Mouse (Mus musculus) layer of hippocampus, adult 2 months (tissue): ENCODE measurements around the gene Rps19bp1. TPM values are rescaled to one million over a fixed set of nuclear protein-coding genes. Genes with fewer than 3 reads are reported as not detected.

Experiments used
- DNase-seq, 2 experiments: peaks; one replicate each; pipeline ENCODE4 v3.0.0; 2022; ENCODE audit warnings: low spot score in 2 of 2
- H3K27ac ChIP-seq: fragments of 200-600 bp; 2 replicates; pipeline ENCODE4 v1.8.1; 2022
- H3K4me3 ChIP-seq: fragments of 200-600 bp; 2 replicates; pipeline ENCODE4 v1.8.1; 2022; ENCODE audit warnings: mild to moderate bottlenecking
- CTCF ChIP-seq: fragments of 200-600 bp; conservative IDR thresholded peaks from 2 replicates; pipeline ENCODE4 v1.8.1; 2022; ENCODE audit warnings: antibody characterized with exemption, mild to moderate bottlenecking, moderate library complexity
- long read RNA-seq, 2 experiments: library from polyadenylated mRNA; stranded (forward); transcript quantifications; one replicate each; pipeline ENCODE4 v2.0.0; 2021; ENCODE audit warnings: borderline mapping rate in 2 of 2
- total RNA-seq, 2 experiments: library from RNA; stranded (reverse); gene quantifications; 2 replicates each; pipeline ENCODE4 v1.2.3; 2021

The Rps19bp1 gene
- total RNA-seq: 10 to 100 TPM; 32.5 to 37.0 TPM
- long read RNA-seq, experiment 1, transcript Rps19bp1-201 (4 exons, 838 nt): major isoform, 29 of 35 reads
- long read RNA-seq, experiment 1, partial matches to known transcripts: 3 of 35 reads
- long read RNA-seq, experiment 1, other reads (novel, unspliced or antisense): 1 of 35 reads
- long read RNA-seq, experiment 2, transcript Rps19bp1-201 (4 exons, 838 nt): major isoform, 27 of 28 reads
- long read RNA-seq, experiment 2, partial matches to known transcripts: 1 of 28 reads
- long read RNA-seq, experiment 2, other reads (novel, unspliced or antisense): 0 of 28 reads

- DNase-seq: peak; percentile 87 to 90
- H3K27ac ChIP-seq: peak within 1 kb of the TSS; percentile 88
- H3K4me3 ChIP-seq: peak within 1 kb of the TSS; percentile 92
- TF ChIP-seq CTCF: no peak
Observed at GRCm38 (mm10) chr15:80263610-80264575, at the start of gene Rps19bp1. Rps19bp1 (minus strand) TSS chr15:80264315.

- H3K4me3 ChIP-seq: no peak overlapping the region
- no peak for DNase-seq
- no peak for TF ChIP-seq CTCF
- no peak overlapping the region for H3K27ac ChIP-seq
Observed at GRCm38 (mm10) chr15:80306146-80306545, 42.0 kb upstream of the Rps19bp1 start.

GRCm38 (mm10) chr15:80304188-80304587, 40.1 kb upstream of the Rps19bp1 start:
- no peak for DNase-seq
- TF ChIP-seq CTCF: no peak
- Histone ChIP-seq H3K4me3 (no peak overlapping the region), H3K27ac (no peak overlapping the region)

- no peak overlapping the region for H3K27ac ChIP-seq
- DNase-seq: peak; percentile 26 to 28
- H3K4me3 ChIP-seq: no peak overlapping the region
- no peak for TF ChIP-seq CTCF
Observed at GRCm38 (mm10) chr15:80303779-80304178, 39.7 kb upstream of the Rps19bp1 start.

GRCm38 (mm10) chr15:80297146-80297545, 33.0 kb upstream of the Rps19bp1 start:
- Histone ChIP-seq H3K27ac (no peak overlapping the region), H3K4me3 (no peak overlapping the region)
- no peak for DNase-seq
- peak; percentile 62 for TF ChIP-seq CTCF

- no peak overlapping the region for H3K27ac ChIP-seq
- peak; percentile 84 for TF ChIP-seq CTCF
Observed at GRCm38 (mm10) chr15:80289436-80289835, 25.3 kb upstream of the Rps19bp1 start.

GRCm38 (mm10) chr15:80288036-80288435, 23.9 kb upstream of the Rps19bp1 start:
- TF ChIP-seq CTCF: no peak
- peak overlapping the region; percentile 68 for H3K4me3 ChIP-seq
- H3K27ac ChIP-seq: peak overlapping the region; percentile 88
- DNase-seq: no peak

More at GRCm38 (mm10) chr15:80289436-80289835, 25.3 kb upstream of the Rps19bp1 start:
- peak; percentile 66 to 73 for DNase-seq
- H3K4me3 ChIP-seq: peak overlapping the region; percentile 33

GRCm38 (mm10) chr15:80286851-80287415, 22.8 kb upstream of the Rps19bp1 start, which contains the start of gene Cacna1i:
Cacna1i (plus strand) TSS chr15:80287238.
- DNase-seq: peak; percentile 69 to 73
- TF ChIP-seq CTCF: peak; percentile 47
- Histone ChIP-seq H3K27ac (peak within 1 kb of the TSS; percentile 88), H3K4me3 (peak within 1 kb of the TSS; percentile 68)

GRCm38 (mm10) chr15:80280646-80281045, 16.5 kb upstream of the Rps19bp1 start:
- DNase-seq: peak in 1 of 2 experiments; percentile 47
- no peak overlapping the region for H3K27ac ChIP-seq
- peak; percentile 81 for TF ChIP-seq CTCF
- no peak overlapping the region for H3K4me3 ChIP-seq

GRCm38 (mm10) chr15:80279053-80279452, 14.9 kb upstream of the Rps19bp1 start:
- no peak overlapping the region for H3K27ac ChIP-seq
- no peak for TF ChIP-seq CTCF
- no peak overlapping the region for H3K4me3 ChIP-seq
- no peak for DNase-seq

GRCm38 (mm10) chr15:80278121-80278759, 14.1 kb upstream of the Rps19bp1 start:
- Histone ChIP-seq H3K4me3 (no peak overlapping the region), H3K27ac (peak overlapping the region; percentile 57)
- DNase-seq: peak; percentile 56 to 68
- TF ChIP-seq CTCF: no peak

- no peak for DNase-seq
- TF ChIP-seq CTCF: no peak
- no peak overlapping the region for H3K27ac ChIP-seq
- no peak overlapping the region for H3K4me3 ChIP-seq
Observed at GRCm38 (mm10) chr15:80277625-80278024, 13.5 kb upstream of the Rps19bp1 start.
